Mouse (Mus musculus) forebrain, embryonic 15.5 days (tissue): ENCODE results near the gene Rps15. TPM values are rescaled to one million over a fixed set of nuclear protein-coding genes. Genes with fewer than 3 reads are reported as not detected.

Source experiments
- ATAC-seq: fragments of 200-750 bp; cut with Nextera tagmentation; replicated peaks from 2 replicates; pipeline ENCODE4 v1.8.0; 2017; ENCODE audit warnings: mild to moderate bottlenecking, moderate TSS enrichment, moderate library complexity
- H3K27ac ChIP-seq: fragments of 300-500 bp; sonication (generic); replicated peaks from 2 replicates; pipeline ENCODE4 v1.5.1; 2015; ENCODE audit warnings: mild to moderate bottlenecking, inconsistent platforms
- H3K27me3 ChIP-seq: fragments of 300-500 bp; sonication (generic); 2 replicates; pipeline ENCODE4 v1.6.1; 2015; ENCODE audit warnings: inconsistent platforms
- H3K36me3 ChIP-seq: fragments of 300-500 bp; sonication (generic); 2 replicates; pipeline ENCODE4 v1.6.1; 2015; ENCODE audit warnings: mild to moderate bottlenecking, inconsistent platforms
- H3K4me1 ChIP-seq: fragments of 300-500 bp; sonication (generic); 2 replicates; pipeline ENCODE4 v1.6.1; 2015; ENCODE audit warnings: inconsistent platforms
- H3K4me2 ChIP-seq: fragments of 300-500 bp; sonication (generic); replicated peaks from 2 replicates; pipeline ENCODE4 v1.6.1; 2015; ENCODE audit warnings: mild to moderate bottlenecking, inconsistent platforms
- H3K4me3 ChIP-seq: fragments of 300-500 bp; sonication (generic); 2 replicates; pipeline ENCODE4 v1.5.1; 2015; ENCODE audit warnings: mild to moderate bottlenecking, inconsistent platforms
- H3K9ac ChIP-seq: fragments of 300-500 bp; sonication (generic); replicated peaks from 2 replicates; pipeline ENCODE4 v1.6.1; 2015; ENCODE audit warnings: mild to moderate bottlenecking, inconsistent platforms
- H3K9me3 ChIP-seq: fragments of 300-500 bp; sonication (generic); 2 replicates; pipeline ENCODE4 v1.6.1; 2016; ENCODE audit warnings: inconsistent platforms
- WGBS: fragments of 180-500 bp; shearing (Covaris S2); methylation state at CpG from one replicate; pipeline ENCODE4 v1.1.7; 2015; ENCODE audit warnings: mixed read lengths; 5-methylcytosine and 5-hydroxymethylcytosine counted together
- polyA plus RNA-seq: library from polyadenylated mRNA; unstranded; fragments of >200 nt; fragmentation: Nextera tagmentation; extraction: Ambion mirVana; gene quantifications from 2 replicates; pipeline ENCODE4 v1.2.1, GENCODE M21; 2015

Rps15 gene
- polyA plus RNA-seq, 1 experiment from 2014 or later = 628 TPM

DNA sequence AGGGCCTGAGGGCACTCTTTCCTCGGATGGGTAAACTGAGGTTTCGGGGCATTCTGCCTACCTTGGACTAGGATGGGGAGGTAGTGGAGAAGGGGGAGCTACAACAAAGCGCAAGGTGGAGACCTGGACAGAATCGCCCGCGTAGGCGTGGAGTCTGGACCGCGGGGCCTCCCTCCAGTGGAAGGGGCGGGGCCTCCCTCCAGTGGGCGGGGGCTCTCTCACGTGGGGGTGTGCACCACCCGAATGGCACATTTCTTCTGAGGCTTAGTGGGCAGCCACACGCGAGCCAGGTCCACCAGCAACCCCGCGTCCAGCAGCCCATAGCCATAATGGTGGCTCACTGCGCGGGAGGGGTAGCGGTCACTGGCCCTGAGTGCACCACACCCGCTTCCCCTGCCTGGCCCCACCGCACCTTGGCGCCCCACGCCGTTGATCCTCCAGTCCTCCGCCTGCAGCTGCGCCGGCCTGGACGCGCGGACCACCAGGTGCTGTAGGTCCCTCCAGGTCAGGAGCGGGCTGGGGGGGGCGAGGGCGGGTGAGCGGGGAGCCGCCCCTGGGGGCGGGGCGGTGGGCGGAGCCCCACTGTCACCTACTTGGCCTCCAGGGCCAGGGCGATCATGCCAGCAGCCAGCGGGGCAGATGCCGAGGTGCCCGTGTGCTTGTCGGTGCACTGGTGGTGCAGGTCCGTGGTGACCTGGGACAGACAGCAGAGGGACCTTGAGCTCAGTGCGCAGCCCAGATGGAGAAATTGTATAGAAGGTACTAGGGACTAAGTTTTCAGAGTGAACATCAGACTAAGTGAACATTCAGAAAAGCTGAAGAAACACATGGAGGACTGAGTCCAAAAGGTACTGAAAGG lies 31.2 kb downstream of the Rps15 start:
- Histone ChIP-seq H3K4me2 (peak overlapping the region; percentile 95), H3K9me3 (no peaks in the 10 kb centered on the region), H3K27ac (no peak overlapping the region), H3K4me1 (peaks cover 36% of the 10 kb centered on the region), H3K27me3 (no peaks in the 10 kb centered on the region), H3K4me3 (peak overlapping the region; percentile 50), H3K9ac (peak overlapping the region; percentile 45), H3K36me3 (peaks cover 1% of the 10 kb centered on the region; the same call in 1 of the 2 replicates)
- WGBS = under 1% methylated on average over 42 of the region's 46 CpGs
- 0 out of 2 replicates have a peak, but pooled peaks have one; percentile 8 for ATAC-seq

DNA sequence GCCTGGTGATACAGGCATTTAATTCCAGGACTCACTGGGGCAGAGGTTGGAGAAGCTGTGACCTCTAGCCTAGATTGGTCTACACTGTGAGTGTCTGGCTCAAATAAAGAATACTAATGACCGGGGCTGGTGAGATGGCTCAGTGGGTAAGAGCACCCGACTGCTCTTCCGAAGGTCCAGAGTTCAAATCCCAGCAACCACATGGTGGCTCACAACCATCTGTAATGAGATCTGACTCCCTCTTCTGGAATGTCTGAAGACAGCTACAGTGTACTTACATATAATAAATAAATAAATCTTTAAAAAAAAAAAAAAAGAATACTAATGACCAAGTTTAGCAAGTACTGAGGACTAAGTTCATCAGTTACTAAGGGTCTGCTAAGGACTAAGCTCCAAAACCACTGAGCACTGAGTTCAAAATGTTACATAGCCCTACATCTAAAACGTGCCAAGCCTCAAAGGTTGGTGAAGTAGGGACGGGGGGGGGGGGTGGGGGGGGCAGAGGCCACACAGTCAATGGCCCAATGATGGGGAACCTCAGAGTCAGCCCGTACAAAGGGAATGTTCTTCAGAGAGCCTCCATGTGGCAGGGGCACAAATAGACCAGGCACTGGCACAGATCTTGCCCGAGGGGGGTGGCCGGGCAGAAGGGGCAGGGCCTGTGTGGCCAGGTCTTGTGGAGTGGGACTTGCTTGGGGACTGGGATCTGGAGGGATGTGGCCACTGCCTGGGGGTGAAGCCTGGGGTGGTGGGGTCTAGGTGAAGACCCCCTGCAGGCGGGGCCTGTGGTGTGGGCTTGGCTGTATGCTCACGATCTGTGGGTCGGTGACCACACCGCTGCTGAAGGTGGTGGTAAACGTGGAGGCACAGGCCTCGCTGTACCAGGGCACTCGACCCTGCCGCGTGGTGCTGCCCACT lies 32.1 kb downstream of the Rps15 start:
- no peaks in the 10 kb centered on the region for H3K9me3 ChIP-seq
- no peak for ATAC-seq
- WGBS = 80% methylated on average over 17 of the region's 17 CpGs
- H3K9ac ChIP-seq = peak overlapping the region; percentile 45; the same call in 1 of the 2 replicates
- no peak overlapping the region for H3K27ac ChIP-seq
- H3K4me1 ChIP-seq = peaks cover 31% of the 10 kb centered on the region
- H3K36me3 ChIP-seq = no peaks in the 10 kb centered on the region
- H3K4me3 ChIP-seq = no peak overlapping the region
- no peaks in the 10 kb centered on the region for H3K27me3 ChIP-seq
- peak overlapping the region; percentile 95 for H3K4me2 ChIP-seq

DNA sequence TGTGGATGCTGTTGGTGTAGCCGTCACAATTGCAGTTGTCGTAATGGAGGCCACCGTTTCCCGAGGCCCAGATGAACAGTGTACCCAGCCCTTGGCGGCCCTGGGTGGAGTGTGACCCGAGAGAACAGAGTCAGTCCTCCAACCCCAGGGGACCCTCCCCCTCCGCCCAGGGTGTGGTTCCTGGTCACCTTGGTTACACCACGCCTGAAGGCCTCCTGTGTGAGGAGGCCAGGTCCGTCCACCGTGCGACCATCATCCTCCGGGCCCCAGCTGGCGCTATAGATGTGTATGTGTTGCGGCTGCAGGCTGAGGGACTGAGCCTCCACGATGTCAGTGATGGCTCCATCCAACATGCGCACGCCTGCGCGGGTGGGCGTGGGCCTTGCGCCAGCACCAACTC lies 32.8 kb downstream of the Rps15 start:
- Histone ChIP-seq H3K9me3 (no peaks in the 10 kb centered on the region), H3K36me3 (no peaks in the 10 kb centered on the region), H3K4me3 (no peak overlapping the region), H3K4me1 (peaks cover 30% of the 10 kb centered on the region), H3K27ac (no peak overlapping the region), H3K4me2 (no peak overlapping the region), H3K27me3 (no peaks in the 10 kb centered on the region), H3K9ac (no peak overlapping the region)
- no peak for ATAC-seq
- 76% methylated on average over 21 of the region's 21 CpGs for WGBS

DNA sequence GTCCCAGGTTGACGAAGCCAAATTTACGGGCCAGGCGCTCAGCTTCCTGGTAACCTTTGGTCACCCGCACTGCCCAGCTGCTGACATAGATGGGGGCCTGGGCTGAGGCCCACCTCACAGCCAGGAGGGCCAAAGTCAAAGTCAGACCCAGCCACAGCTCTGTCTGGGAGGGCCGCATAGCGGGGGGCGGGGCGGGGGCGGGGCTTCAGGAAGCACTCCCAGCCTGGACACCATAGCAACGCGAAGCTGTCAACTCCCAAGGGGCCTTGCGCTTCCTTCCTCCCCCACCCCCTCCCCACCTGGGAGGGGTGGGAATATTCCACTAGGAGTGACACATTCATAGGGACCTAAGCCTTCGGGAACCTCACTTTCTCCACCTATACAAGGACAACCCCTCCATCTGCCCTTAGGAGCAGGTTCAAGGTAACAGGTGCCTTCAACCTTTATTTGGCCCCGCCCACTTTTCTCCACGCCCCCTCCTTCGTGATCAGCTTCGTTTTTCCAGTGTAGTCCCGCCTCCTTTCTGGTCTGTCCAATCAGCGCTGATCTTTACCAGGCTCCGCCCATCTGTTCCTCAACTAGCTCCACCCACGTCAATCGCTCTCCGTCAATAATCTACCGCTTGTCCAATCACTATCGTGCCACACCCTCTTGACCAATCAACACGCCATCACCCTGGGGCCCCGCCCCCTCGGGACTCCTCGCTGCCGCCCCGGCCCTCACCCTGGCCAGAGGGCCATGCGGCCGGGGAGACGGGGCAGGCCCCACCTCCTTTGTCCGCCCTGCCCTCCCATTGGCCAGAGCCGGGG lies 37.2 kb downstream of the Rps15 start, which contains the start of the genes Pcsk4 and Reep6:
Gene Pcsk4, minus strand, starts transcription at position 226 of the 809 bp plus-strand sequence.
Gene Reep6, plus strand, starts transcription at position 681 of the 809 bp plus-strand sequence.
- Histone ChIP-seq H3K36me3 (no peaks in the 10 kb centered on the region), H3K9ac (peak within 1 kb of the TSS; percentile 53), H3K4me1 (peaks cover 15% of the 10 kb centered on the region), H3K4me2 (peak within 1 kb of the TSS; percentile 85), H3K27me3 (peaks cover 7% of the 10 kb centered on the region; the same call in 1 of the 2 replicates), H3K9me3 (no peaks in the 10 kb centered on the region), H3K27ac (no peak within 1 kb of the TSS), H3K4me3 (peak within 1 kb of the TSS; percentile 51)
- 4% methylated on average over 36 of the region's 36 CpGs for WGBS
- ATAC-seq = peak; percentile 91

DNA sequence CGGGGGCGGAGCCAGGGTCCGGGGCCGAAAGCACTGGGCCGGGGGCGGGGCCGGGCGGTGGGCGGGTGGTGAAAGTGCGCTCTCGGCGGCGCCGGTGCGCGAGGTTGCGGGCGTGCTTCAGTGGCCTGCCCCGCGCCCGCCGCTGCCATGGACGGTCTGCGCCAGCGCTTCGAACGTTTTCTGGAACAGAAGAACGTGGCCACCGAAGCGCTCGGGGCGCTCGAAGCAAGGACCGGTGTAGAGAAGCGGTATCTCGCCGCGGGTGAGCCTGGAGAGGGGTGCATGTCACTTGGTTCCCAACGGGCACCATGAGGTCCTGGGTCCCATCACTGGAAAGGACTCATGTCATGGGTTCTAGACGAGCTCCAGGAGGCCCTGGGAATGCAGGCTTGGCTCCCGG lies 37.8 kb downstream of the Rps15 start:
- Histone ChIP-seq H3K9me3 (no peaks in the 10 kb centered on the region), H3K4me1 (peaks cover 15% of the 10 kb centered on the region), H3K4me2 (peak overlapping the region; percentile 85), H3K4me3 (peak overlapping the region; percentile 51), H3K36me3 (no peaks in the 10 kb centered on the region), H3K27me3 (peaks cover 7% of the 10 kb centered on the region; the same call in 1 of the 2 replicates), H3K9ac (peak overlapping the region; percentile 53), H3K27ac (no peak overlapping the region)
- WGBS = under 1% methylated on average over 40 of the region's 41 CpGs
- ATAC-seq = no peak; the same call in 1 of the 2 replicates

DNA sequence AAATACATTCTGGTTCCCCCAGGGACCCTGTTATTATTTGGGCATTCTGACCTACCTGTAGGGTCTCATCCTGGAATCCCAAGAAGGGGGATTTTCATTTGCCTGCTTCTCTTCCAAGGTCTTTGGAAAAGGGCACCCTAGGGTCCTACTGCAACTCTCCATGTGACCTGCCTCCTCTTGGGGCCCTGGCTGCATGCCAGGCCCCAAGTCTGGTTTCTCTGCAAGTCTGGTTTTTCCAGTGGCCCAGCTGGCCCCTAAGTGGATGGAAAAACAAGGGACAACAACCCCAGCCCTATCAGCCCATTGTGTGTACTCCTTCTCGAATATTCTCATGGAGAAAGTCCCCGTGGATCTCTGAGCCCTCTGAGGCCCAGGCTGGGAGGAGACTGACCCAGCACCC lies 38.6 kb downstream of the Rps15 start:
- Histone ChIP-seq H3K4me2 (peak overlapping the region; percentile 85; the same call in 1 of the 2 replicates), H3K4me3 (peak overlapping the region; percentile 51; the same call in 1 of the 2 replicates), H3K36me3 (no peaks in the 10 kb centered on the region), H3K9ac (no peak overlapping the region; the same call in 1 of the 2 replicates), H3K9me3 (no peaks in the 10 kb centered on the region), H3K27me3 (peaks cover 7% of the 10 kb centered on the region; the same call in 1 of the 2 replicates), H3K4me1 (peaks cover 15% of the 10 kb centered on the region), H3K27ac (no peak overlapping the region)
- 76% methylated on average over 2 of the region's 2 CpGs for WGBS
- no peak for ATAC-seq

DNA sequence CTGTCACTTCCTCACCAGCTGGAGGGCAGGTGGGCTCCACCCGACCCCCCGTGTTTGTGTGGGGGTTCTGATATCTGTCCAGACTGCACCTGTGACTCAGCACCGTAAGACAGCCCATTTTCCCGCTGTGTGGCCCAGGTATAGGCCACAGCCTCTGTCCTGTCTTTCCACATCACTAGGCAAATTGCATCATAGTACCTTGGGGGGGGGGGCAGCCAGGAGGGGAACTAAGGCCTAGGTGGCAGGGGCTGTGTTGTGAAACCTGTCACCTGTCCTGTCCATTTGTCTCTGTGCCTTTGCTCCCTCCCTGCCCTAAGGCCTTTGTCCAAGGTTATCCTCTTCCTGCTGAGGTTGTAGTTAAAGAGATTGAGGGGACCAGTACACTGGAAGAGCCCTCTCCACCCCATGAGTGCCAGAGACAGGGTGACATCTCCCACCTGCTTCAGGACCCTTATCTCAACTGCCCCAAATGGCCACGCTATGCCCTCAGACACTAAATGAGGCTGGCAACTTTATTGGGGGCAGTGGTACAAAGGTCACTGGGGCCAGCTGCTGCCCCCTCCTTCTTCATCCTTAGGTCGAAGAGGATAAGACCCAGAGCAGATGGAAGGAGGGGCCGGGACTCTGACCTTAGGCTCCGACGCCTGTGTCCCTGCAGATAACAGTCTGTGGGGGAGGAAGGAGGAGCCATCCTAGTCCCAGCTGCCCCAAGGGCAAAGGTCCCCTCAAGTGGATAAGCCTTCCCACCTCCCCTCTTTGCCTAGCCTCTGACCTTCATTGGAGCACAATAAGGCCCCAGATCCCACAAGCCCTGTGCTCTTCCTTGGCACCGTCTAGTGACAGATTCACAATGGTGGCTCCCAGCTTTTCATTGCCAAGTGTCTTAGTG lies 39.6 kb downstream of the Rps15 start:
- H3K27me3 ChIP-seq = peaks cover 7% of the 10 kb centered on the region; the same call in 1 of the 2 replicates
- H3K4me1 ChIP-seq = peaks cover 15% of the 10 kb centered on the region
- no peaks in the 10 kb centered on the region for H3K9me3 ChIP-seq
- H3K9ac ChIP-seq = 0 out of 2 replicates have a peak overlapping the region, but pooled peaks have one; percentile 15
- H3K4me2 ChIP-seq = no peak overlapping the region
- 75% methylated on average over 10 of the region's 10 CpGs for WGBS
- no peaks in the 10 kb centered on the region for H3K36me3 ChIP-seq
- no peak for ATAC-seq
- no peak overlapping the region for H3K27ac ChIP-seq
- no peak overlapping the region for H3K4me3 ChIP-seq

DNA sequence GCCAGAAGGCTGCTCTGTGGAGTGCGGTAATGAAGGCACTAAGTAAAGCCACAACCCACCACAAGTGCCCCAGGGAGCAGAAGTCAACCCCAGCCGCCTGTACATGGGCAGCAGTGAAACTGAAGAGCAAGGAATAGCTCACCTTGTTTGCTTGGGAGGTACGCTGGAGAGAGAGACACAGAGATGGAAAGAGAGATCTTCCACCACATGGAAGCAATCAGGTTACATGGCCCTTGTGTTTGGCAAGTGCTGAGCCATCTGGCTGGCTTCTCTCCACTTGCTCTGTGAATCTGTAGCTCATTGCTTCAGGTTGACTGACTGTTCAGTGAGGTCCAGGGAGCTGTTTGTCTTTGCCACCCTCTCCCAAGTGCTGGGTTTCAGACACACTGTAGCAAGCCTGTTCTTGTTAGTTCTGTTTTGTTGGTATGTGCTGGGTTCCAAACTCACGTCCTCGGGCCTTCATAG lies 40.3 kb downstream of the Rps15 start:
- no peaks in the 10 kb centered on the region for H3K36me3 ChIP-seq
- peaks cover 15% of the 10 kb centered on the region for H3K4me1 ChIP-seq
- no peak overlapping the region for H3K27ac ChIP-seq
- H3K27me3 ChIP-seq = peaks cover 7% of the 10 kb centered on the region; the same call in 1 of the 2 replicates
- H3K9me3 ChIP-seq = no peaks in the 10 kb centered on the region
- H3K4me2 ChIP-seq = no peak overlapping the region
- 89% methylated on average over 5 of the region's 5 CpGs for WGBS
- H3K4me3 ChIP-seq = no peak overlapping the region
- no peak for ATAC-seq
- H3K9ac ChIP-seq = no peak overlapping the region

DNA sequence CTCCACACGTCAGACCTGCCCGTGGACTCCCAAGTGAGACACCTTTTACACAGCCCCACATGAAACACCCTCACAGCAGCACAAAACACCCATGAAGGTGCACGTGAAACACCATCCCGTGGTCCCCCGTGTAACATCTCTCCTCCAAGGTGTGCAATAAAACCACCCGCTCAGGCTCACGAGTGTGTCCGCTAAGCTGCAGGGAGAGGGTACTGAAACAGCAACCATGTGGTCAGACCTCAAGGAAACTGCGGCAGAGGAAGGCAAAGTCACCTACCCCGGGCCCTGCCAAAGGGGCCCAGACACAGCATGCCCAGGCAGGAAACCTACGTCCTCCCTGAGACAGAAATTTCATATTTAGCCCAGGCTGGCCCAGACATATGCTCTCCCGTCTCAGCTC lies 44.0 kb downstream of the Rps15 start:
- Histone ChIP-seq H3K4me2 (no peak overlapping the region), H3K4me3 (no peak overlapping the region), H3K4me1 (peaks cover 3% of the 10 kb centered on the region; the same call in 1 of the 2 replicates), H3K9me3 (no peaks in the 10 kb centered on the region), H3K27ac (no peak overlapping the region), H3K9ac (no peak overlapping the region), H3K27me3 (peaks cover 23% of the 10 kb centered on the region), H3K36me3 (no peaks in the 10 kb centered on the region)
- ATAC-seq = no peak
- WGBS = 91% methylated on average over 12 of the region's 12 CpGs

DNA sequence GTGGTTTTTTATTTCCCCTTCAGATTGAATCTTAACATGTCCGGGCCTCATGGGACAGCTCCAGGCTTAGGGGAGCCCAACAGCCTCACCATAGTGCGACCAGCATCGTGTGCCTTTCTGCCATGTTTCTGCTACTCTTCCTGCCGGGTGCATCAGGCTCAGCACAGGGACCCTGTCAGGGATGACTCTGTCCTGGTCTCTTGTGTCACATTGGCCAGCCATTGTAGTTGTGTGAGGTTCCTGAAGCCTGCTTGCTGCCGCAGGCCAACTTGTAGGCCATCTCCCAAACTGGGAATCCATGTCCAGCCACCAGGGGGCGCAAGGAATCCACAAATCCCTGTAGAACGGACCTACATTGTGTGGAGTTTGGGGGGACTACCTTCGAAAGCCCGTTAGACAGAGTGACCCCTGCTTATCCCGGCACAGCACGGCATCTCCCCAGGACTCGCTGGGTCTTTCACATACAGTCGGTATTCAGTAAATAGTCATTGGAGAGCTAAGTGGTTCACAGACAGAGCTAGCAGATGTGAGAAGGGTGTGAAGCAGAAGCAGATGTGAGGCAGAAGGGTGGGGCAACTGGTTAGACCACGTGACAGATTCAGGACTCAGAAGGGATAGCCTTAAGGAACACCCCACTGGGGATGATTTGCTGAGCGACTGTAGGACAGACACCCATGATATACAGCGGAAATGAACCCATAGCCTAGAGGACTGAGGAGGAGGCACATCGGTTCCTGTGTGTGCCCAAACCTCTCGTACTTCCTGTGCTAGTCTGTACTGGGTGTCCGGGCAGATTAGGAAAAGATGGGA lies 47.9 kb downstream of the Rps15 start:
- no peak overlapping the region for H3K9ac ChIP-seq
- no peak overlapping the region for H3K27ac ChIP-seq
- H3K27me3 ChIP-seq = peaks cover 55% of the 10 kb centered on the region
- H3K4me3 ChIP-seq = no peak overlapping the region
- H3K36me3 ChIP-seq = no peaks in the 10 kb centered on the region
- WGBS = 24% methylated on average over 19 of the region's 19 CpGs
- no peak overlapping the region for H3K4me2 ChIP-seq
- ATAC-seq = peak; percentile 36; the same call in 1 of the 2 replicates
- H3K4me1 ChIP-seq = peaks cover 25% of the 10 kb centered on the region
- no peaks in the 10 kb centered on the region for H3K9me3 ChIP-seq
